Mouse (Mus musculus) bone marrow macrophage, adult 2 months (primary cell): ENCODE data around the gene Gpd1l.

Experiments used
- CTCF ChIP-seq: IDR thresholded peaks from 2 replicates; pipeline ENCODE4 v1.5.1; 2012; ENCODE audit warnings: low read depth, mild to moderate bottlenecking, low read length, moderate library complexity
- POLR2A ChIP-seq: IDR thresholded peaks from 2 replicates; pipeline ENCODE4 v1.6.1; 2012; ENCODE audit warnings: mild to moderate bottlenecking, low read depth, low read length, borderline replicate concordance

DNA sequence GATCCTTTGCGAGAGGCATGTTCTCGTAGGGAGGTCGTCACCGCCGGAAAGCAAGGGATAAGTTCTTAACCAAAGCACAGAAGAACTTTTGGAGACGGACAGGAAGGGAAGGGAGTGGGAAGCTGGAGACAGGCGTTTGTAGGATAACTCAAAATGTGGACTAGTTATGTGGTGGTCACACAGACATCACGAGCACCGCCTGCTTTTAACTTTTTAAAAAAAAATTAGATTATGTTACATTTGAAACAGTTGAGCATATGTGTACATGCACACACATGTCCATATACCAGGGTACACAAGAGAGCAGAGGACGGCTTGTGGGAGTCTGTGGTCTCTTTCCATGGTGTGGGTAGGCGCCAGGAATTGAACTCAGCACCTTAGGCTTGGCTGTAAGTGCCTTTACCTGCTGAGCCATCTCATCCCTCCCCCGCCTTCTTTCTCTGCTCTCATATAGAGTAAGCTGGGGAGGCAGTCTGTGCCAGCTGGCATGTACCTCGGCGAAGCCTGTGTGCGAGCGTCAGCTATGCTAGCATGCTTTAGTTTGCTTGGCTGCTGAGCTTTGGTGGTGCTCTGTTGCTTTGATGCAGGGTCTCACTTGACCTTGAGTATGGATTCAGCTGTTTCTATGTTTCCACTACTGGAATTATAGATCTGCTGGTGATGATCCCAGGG lies 49.0 kb upstream of the Gpd1l start, which contains the start of gene Rps27rt:
- no peak for TF ChIP-seq CTCF
- TF ChIP-seq POLR2A: no peak
